Mouse (Mus musculus) spleen, adult 2 months (tissue): ENCODE measurements around the gene Dhrs11.

ENCODE experiments used
- CTCF ChIP-seq: fragments of 200-500 bp; IDR thresholded peaks from 2 replicates; pipeline ENCODE4 v1.5.1; 2011; ENCODE audit warnings: mild to moderate bottlenecking, inconsistent platforms; ENCODE audit not compliant: insufficient read depth, insufficient read length, insufficient replicate concordance; ENCODE audit errors: extremely low read depth
- POLR2A ChIP-seq: fragments of 200-500 bp; IDR thresholded peaks from 2 replicates; pipeline ENCODE4 v1.6.1; 2011; ENCODE audit warnings: low read depth, low read length, inconsistent platforms

- TF ChIP-seq CTCF (no peak), POLR2A (no peak)
Observed at GRCm38 (mm10) chr11:84847475-84848090, 18.8 kb upstream of the Dhrs11 start.
